Mouse (Mus musculus): Measurements from ENCODE around the gene Trir.

DNA sequence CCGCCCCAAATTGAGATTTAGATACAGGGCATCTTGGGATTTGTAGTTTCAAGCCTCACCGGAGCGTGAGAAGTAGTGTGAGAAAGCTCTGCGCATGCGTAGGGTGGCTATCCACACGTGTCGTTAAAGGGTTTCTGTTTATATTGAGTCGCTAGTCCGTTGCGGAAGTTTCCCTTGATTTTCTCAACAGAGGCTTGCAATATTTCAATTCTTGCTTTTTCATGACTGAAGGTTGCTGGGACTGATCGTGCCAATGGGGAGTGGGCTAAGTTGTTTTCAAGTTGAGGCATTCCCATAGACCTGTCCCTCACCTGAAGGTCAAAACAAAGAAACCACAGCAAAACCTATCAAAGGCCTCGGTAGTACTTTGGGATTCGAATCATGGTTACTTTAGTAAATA is 8.1 kb downstream of the Trir start:
- TF ChIP-seq CTCF (conservative IDR thresholded peaks at IDR 0.05; ENCODE audit: insufficient read depth, insufficient read length, low read depth, low read length) = no peak
- TF ChIP-seq POLR2A (IDR thresholded peaks at IDR 0.05; ENCODE audit: low read depth, low read length) = no peak
